Mouse (Mus musculus): ENCODE results near the gene Kctd12. TPM values are rescaled to one million over a fixed set of nuclear protein-coding genes. Genes with fewer than 3 reads are reported as not detected.

Gene Kctd12
- polyA plus RNA-seq, 1 experiment from 2014 or later: 21.2 TPM

GRCm38 (mm10) chr14:102979831-102980230, 2.6 kb downstream of the Kctd12 start:
- H3K4me1 ChIP-seq (ENCODE audit: control insufficient read depth, insufficient read depth, low read length): peaks cover 4% of the 10 kb centered on the region; the same call in 1 of the 2 replicates
- peak overlapping the region; percentile 37 for H3K4me2 ChIP-seq (ENCODE audit: low read depth, low read length)
- no peaks in the 10 kb centered on the region for H3K36me3 ChIP-seq (ENCODE audit: control insufficient read depth, insufficient read depth, low read length)
- no peak overlapping the region for H3K9ac ChIP-seq (replicated peaks; ENCODE audit: low read depth, low read length)
- no peaks in the 10 kb centered on the region for H3K27me3 ChIP-seq (ENCODE audit: control insufficient read depth, insufficient read depth, low read length)
- ATAC-seq (ENCODE audit: low read depth): no peak
- no peak overlapping the region for H3K27ac ChIP-seq (ENCODE audit: low read depth, low read length)
- H3K4me3 ChIP-seq (ENCODE audit: low read depth, low read length): peak overlapping the region; percentile 77
- H3K9me3 ChIP-seq (ENCODE audit: control insufficient read depth, low read length): no peaks in the 10 kb centered on the region
- 26% methylated on average over 10 of the region's 10 CpGs for WGBS

- H3K36me3 ChIP-seq (ENCODE audit: control insufficient read depth, insufficient read depth, low read length): no peaks in the 10 kb centered on the region
- no peak for ATAC-seq (ENCODE audit: low read depth)
- H3K4me1 ChIP-seq (ENCODE audit: control insufficient read depth, insufficient read depth, low read length): peaks cover 1% of the 10 kb centered on the region; the same call in 1 of the 2 replicates
- H3K27me3 ChIP-seq (ENCODE audit: control insufficient read depth, insufficient read depth, low read length): no peaks in the 10 kb centered on the region
- H3K4me2 ChIP-seq (ENCODE audit: low read depth, low read length): no peak overlapping the region
- H3K4me3 ChIP-seq (ENCODE audit: low read depth, low read length): no peak overlapping the region
- 92% methylated on average over 6 of the region's 6 CpGs for WGBS
- H3K27ac ChIP-seq (ENCODE audit: low read depth, low read length): no peak overlapping the region
- H3K9me3 ChIP-seq (ENCODE audit: control insufficient read depth, low read length): no peaks in the 10 kb centered on the region
- no peak overlapping the region for H3K9ac ChIP-seq (replicated peaks; ENCODE audit: low read depth, low read length)
These were observed 6.6 kb downstream of the Kctd12 start for GRCm38 (mm10) chr14:102975865-102976264.

GRCm38 (mm10) chr14:102968824-102969223, 13.6 kb downstream of the Kctd12 start:
- WGBS: 69% methylated on average over 5 of the region's 5 CpGs
- H3K27me3 ChIP-seq (ENCODE audit: control insufficient read depth, insufficient read depth, low read length): no peaks in the 10 kb centered on the region

GRCm38 (mm10) chr14:102966241-102966640, 16.2 kb downstream of the Kctd12 start:
- Histone ChIP-seq H3K27me3 (ENCODE audit: control insufficient read depth, insufficient read depth, low read length) (no peaks in the 10 kb centered on the region), H3K36me3 (ENCODE audit: control insufficient read depth, insufficient read depth, low read length) (no peaks in the 10 kb centered on the region), H3K4me1 (ENCODE audit: control insufficient read depth, insufficient read depth, low read length) (no peaks in the 10 kb centered on the region), H3K4me2 (ENCODE audit: low read depth, low read length) (no peak overlapping the region), H3K27ac (ENCODE audit: low read depth, low read length) (no peak overlapping the region), H3K4me3 (ENCODE audit: low read depth, low read length) (no peak overlapping the region), H3K9me3 (ENCODE audit: control insufficient read depth, low read length) (no peaks in the 10 kb centered on the region), H3K9ac (replicated peaks; ENCODE audit: low read depth, low read length) (no peak overlapping the region)
- ATAC-seq (ENCODE audit: low read depth): no peak
- WGBS: 70% methylated on average over 7 of the region's 7 CpGs

More at GRCm38 (mm10) chr14:102968824-102969223, 13.6 kb downstream of the Kctd12 start:
- Histone ChIP-seq H3K9ac (replicated peaks; ENCODE audit: low read depth, low read length) (no peak overlapping the region), H3K4me3 (ENCODE audit: low read depth, low read length) (no peak overlapping the region), H3K4me2 (ENCODE audit: low read depth, low read length) (no peak overlapping the region), H3K9me3 (ENCODE audit: control insufficient read depth, low read length) (no peaks in the 10 kb centered on the region), H3K36me3 (ENCODE audit: control insufficient read depth, insufficient read depth, low read length) (no peaks in the 10 kb centered on the region), H3K4me1 (ENCODE audit: control insufficient read depth, insufficient read depth, low read length) (no peaks in the 10 kb centered on the region), H3K27ac (ENCODE audit: low read depth, low read length) (no peak overlapping the region)
- no peak for ATAC-seq (ENCODE audit: low read depth)

GRCm38 (mm10) chr14:102965841-102966240, 16.6 kb downstream of the Kctd12 start:
- peak; percentile 38; the same call in 1 of the 2 replicates for ATAC-seq (ENCODE audit: low read depth)
- 49% methylated on average over 1 of the region's 1 CpGs for WGBS

GRCm38 (mm10) chr14:102962019-102962418, 20.4 kb downstream of the Kctd12 start:
- Histone ChIP-seq H3K27ac (ENCODE audit: low read depth, low read length) (no peak overlapping the region), H3K36me3 (ENCODE audit: control insufficient read depth, insufficient read depth, low read length) (no peaks in the 10 kb centered on the region), H3K9me3 (ENCODE audit: control insufficient read depth, low read length) (no peaks in the 10 kb centered on the region), H3K27me3 (ENCODE audit: control insufficient read depth, insufficient read depth, low read length) (no peaks in the 10 kb centered on the region), H3K4me2 (ENCODE audit: low read depth, low read length) (no peak overlapping the region), H3K9ac (replicated peaks; ENCODE audit: low read depth, low read length) (no peak overlapping the region), H3K4me1 (ENCODE audit: control insufficient read depth, insufficient read depth, low read length) (no peaks in the 10 kb centered on the region), H3K4me3 (ENCODE audit: low read depth, low read length) (no peak overlapping the region)
- no peak for ATAC-seq (ENCODE audit: low read depth)
- WGBS: 93% methylated on average over 2 of the region's 2 CpGs

More at GRCm38 (mm10) chr14:102965841-102966240, 16.6 kb downstream of the Kctd12 start:
- no peaks in the 10 kb centered on the region for H3K9me3 ChIP-seq (ENCODE audit: control insufficient read depth, low read length)
- H3K4me2 ChIP-seq (ENCODE audit: low read depth, low read length): no peak overlapping the region
- H3K27ac ChIP-seq (ENCODE audit: low read depth, low read length): no peak overlapping the region
- no peaks in the 10 kb centered on the region for H3K27me3 ChIP-seq (ENCODE audit: control insufficient read depth, insufficient read depth, low read length)
- no peaks in the 10 kb centered on the region for H3K36me3 ChIP-seq (ENCODE audit: control insufficient read depth, insufficient read depth, low read length)
- H3K9ac ChIP-seq (replicated peaks; ENCODE audit: low read depth, low read length): no peak overlapping the region
- H3K4me1 ChIP-seq (ENCODE audit: control insufficient read depth, insufficient read depth, low read length): no peaks in the 10 kb centered on the region
- no peak overlapping the region for H3K4me3 ChIP-seq (ENCODE audit: low read depth, low read length)

- Histone ChIP-seq H3K27ac (ENCODE audit: low read depth, low read length) (no peak overlapping the region), H3K4me2 (ENCODE audit: low read depth, low read length) (no peak overlapping the region), H3K4me3 (ENCODE audit: low read depth, low read length) (no peak overlapping the region), H3K36me3 (ENCODE audit: control insufficient read depth, insufficient read depth, low read length) (no peaks in the 10 kb centered on the region), H3K9me3 (ENCODE audit: control insufficient read depth, low read length) (no peaks in the 10 kb centered on the region), H3K4me1 (ENCODE audit: control insufficient read depth, insufficient read depth, low read length) (no peaks in the 10 kb centered on the region), H3K27me3 (ENCODE audit: control insufficient read depth, insufficient read depth, low read length) (no peaks in the 10 kb centered on the region), H3K9ac (replicated peaks; ENCODE audit: low read depth, low read length) (no peak overlapping the region)
- 32% methylated on average over 8 of the region's 8 CpGs for WGBS
- no peak for ATAC-seq (ENCODE audit: low read depth)
These were observed 28.9 kb downstream of the Kctd12 start for GRCm38 (mm10) chr14:102953511-102953910.

GRCm38 (mm10) chr14:102951974-102952373, 30.5 kb downstream of the Kctd12 start:
- Histone ChIP-seq H3K36me3 (ENCODE audit: control insufficient read depth, insufficient read depth, low read length) (no peaks in the 10 kb centered on the region), H3K4me2 (ENCODE audit: low read depth, low read length) (no peak overlapping the region), H3K4me3 (ENCODE audit: low read depth, low read length) (no peak overlapping the region), H3K27ac (ENCODE audit: low read depth, low read length) (no peak overlapping the region), H3K27me3 (ENCODE audit: control insufficient read depth, insufficient read depth, low read length) (no peaks in the 10 kb centered on the region), H3K4me1 (ENCODE audit: control insufficient read depth, insufficient read depth, low read length) (no peaks in the 10 kb centered on the region), H3K9me3 (ENCODE audit: control insufficient read depth, low read length) (no peaks in the 10 kb centered on the region), H3K9ac (replicated peaks; ENCODE audit: low read depth, low read length) (no peak overlapping the region)
- ATAC-seq (ENCODE audit: low read depth): no peak
- 73% methylated on average over 1 of the region's 1 CpGs for WGBS

GRCm38 (mm10) chr14:102947796-102948195, 34.6 kb downstream of the Kctd12 start:
- Histone ChIP-seq H3K4me3 (ENCODE audit: low read depth, low read length) (no peak overlapping the region), H3K4me2 (ENCODE audit: low read depth, low read length) (no peak overlapping the region), H3K4me1 (ENCODE audit: control insufficient read depth, insufficient read depth, low read length) (no peaks in the 10 kb centered on the region), H3K9ac (replicated peaks; ENCODE audit: low read depth, low read length) (no peak overlapping the region), H3K27ac (ENCODE audit: low read depth, low read length) (no peak overlapping the region), H3K36me3 (ENCODE audit: control insufficient read depth, insufficient read depth, low read length) (no peaks in the 10 kb centered on the region), H3K27me3 (ENCODE audit: control insufficient read depth, insufficient read depth, low read length) (no peaks in the 10 kb centered on the region), H3K9me3 (ENCODE audit: control insufficient read depth, low read length) (no peaks in the 10 kb centered on the region)
- WGBS: 65% methylated on average over 2 of the region's 2 CpGs
- ATAC-seq (ENCODE audit: low read depth): no peak
